Mouse (Mus musculus) kidney, adult 2 months (tissue): ENCODE measurements around the gene Cnr2. TPM values are rescaled to one million over a fixed set of nuclear protein-coding genes. Genes with fewer than 3 reads are reported as not detected.

Experiments used
- DNase-seq: peaks from one replicate; pipeline ENCODE4 v3.0.0; 2021
- H3K27ac ChIP-seq: fragments of 200-500 bp; 2 replicates; pipeline ENCODE4 v1.5.1; 2012; ENCODE audit warnings: low read depth, low read length, control low read depth, inconsistent platforms; ENCODE audit not compliant: insufficient read depth
- H3K27me3 ChIP-seq: fragments of 200-500 bp; replicated peaks from 2 replicates; pipeline ENCODE4 v1.6.1; 2012; ENCODE audit warnings: mild to moderate bottlenecking, moderate library complexity, low read length, inconsistent platforms; ENCODE audit not compliant: control insufficient read depth, insufficient read depth
- H3K36me3 ChIP-seq: fragments of 200-500 bp; 2 replicates; pipeline ENCODE4 v1.6.1; 2012; ENCODE audit warnings: mild to moderate bottlenecking, moderate library complexity, low read length, inconsistent platforms; ENCODE audit not compliant: control insufficient read depth, insufficient read depth
- H3K4me1 ChIP-seq: fragments of 200-500 bp; 2 replicates; pipeline ENCODE4 v1.6.1; 2011; ENCODE audit warnings: low read length; ENCODE audit not compliant: control insufficient read depth, insufficient read depth
- H3K4me3 ChIP-seq: fragments of 200-500 bp; 2 replicates; pipeline ENCODE4 v1.5.1; 2011; ENCODE audit warnings: mild to moderate bottlenecking, low read depth, low read length, control low read depth; ENCODE audit not compliant: insufficient read depth
- CTCF ChIP-seq: fragments of 200-500 bp; conservative IDR thresholded peaks from 2 replicates; pipeline ENCODE4 v1.5.1; 2011; ENCODE audit warnings: low read depth, mild to moderate bottlenecking, control low read depth, low read length, moderate library complexity, mixed read lengths; ENCODE audit not compliant: insufficient read depth, insufficient read length
- POLR2A ChIP-seq: fragments of 200-500 bp; IDR thresholded peaks from one replicate; pipeline ENCODE4 v1.6.1; 2011; ENCODE audit warnings: low read depth, low read length, control low read depth
- WGBS: fragments of 180-500 bp; shearing (Covaris S2); methylation state at CpG from one replicate; pipeline ENCODE4 v1.1.7; 2018; 5-methylcytosine and 5-hydroxymethylcytosine counted together
- polyA plus RNA-seq: library from polyadenylated mRNA; depleted of rRNA; stranded (reverse); fragments of >200 nt; gene quantifications from 2 replicates; pipeline ENCODE4 v1.2.3, GENCODE M21; 2012

The Cnr2 gene
- polyA plus RNA-seq, 1 experiment, result 4.1 TPM

GRCm38 (mm10) chr4:135892884-135893283 lies 2.3 kb upstream of the Cnr2 start:
- H3K4me1 ChIP-seq, result no peaks in the 10 kb centered on the region
- H3K27me3 ChIP-seq, result no peaks in the 10 kb centered on the region
- no peak overlapping the region for H3K4me3 ChIP-seq
- no peaks in the 10 kb centered on the region for H3K36me3 ChIP-seq
- 75% methylated on average over 4 of the region's 4 CpGs for WGBS
- no peak for DNase-seq
- TF ChIP-seq CTCF (no peak), POLR2A (no peak)
- no peak overlapping the region for H3K27ac ChIP-seq

- WGBS, result 81% methylated on average over 6 of the region's 6 CpGs
- H3K4me3 ChIP-seq, result no peak overlapping the region
These were observed 963 bp downstream of the Cnr2 start for GRCm38 (mm10) chr4:135896157-135896556.

GRCm38 (mm10) chr4:135898380-135899049 lies 3.3 kb downstream of the Cnr2 start:
- H3K36me3 ChIP-seq, result no peaks in the 10 kb centered on the region
- no peak overlapping the region for H3K27ac ChIP-seq
- no peaks in the 10 kb centered on the region for H3K4me1 ChIP-seq
- H3K4me3 ChIP-seq, result no peak overlapping the region
- peak; percentile 43 for DNase-seq
- 69% methylated on average over 9 of the region's 9 CpGs for WGBS
- no peaks in the 10 kb centered on the region for H3K27me3 ChIP-seq
- TF ChIP-seq POLR2A (no peak), CTCF (no peak)

More at GRCm38 (mm10) chr4:135896157-135896556, 963 bp downstream of the Cnr2 start:
- Histone ChIP-seq H3K4me1 (no peaks in the 10 kb centered on the region), H3K36me3 (no peaks in the 10 kb centered on the region), H3K27me3 (no peaks in the 10 kb centered on the region), H3K27ac (no peak overlapping the region)
- no peak for DNase-seq
- TF ChIP-seq POLR2A, result no peak
- no peak for TF ChIP-seq CTCF

GRCm38 (mm10) chr4:135899050-135899448 lies 3.9 kb downstream of the Cnr2 start:
- Histone ChIP-seq H3K4me1 (no peaks in the 10 kb centered on the region), H3K27me3 (no peaks in the 10 kb centered on the region), H3K27ac (no peak overlapping the region), H3K4me3 (no peak overlapping the region), H3K36me3 (no peaks in the 10 kb centered on the region)
- DNase-seq, result no peak
- WGBS, result 85% methylated on average over 7 of the region's 7 CpGs
- TF ChIP-seq POLR2A, result no peak
- no peak for TF ChIP-seq CTCF

- H3K4me3 ChIP-seq, result no peak overlapping the region
- no peaks in the 10 kb centered on the region for H3K4me1 ChIP-seq
- H3K27ac ChIP-seq, result no peak overlapping the region
- H3K27me3 ChIP-seq, result no peaks in the 10 kb centered on the region
- no peaks in the 10 kb centered on the region for H3K36me3 ChIP-seq
- no peak for TF ChIP-seq CTCF
- no peak for TF ChIP-seq POLR2A
- DNase-seq, result no peak
- WGBS, result 85% methylated on average over 5 of the region's 5 CpGs
These were observed 4.8 kb downstream of the Cnr2 start for GRCm38 (mm10) chr4:135900008-135900407.

GRCm38 (mm10) chr4:135902606-135903242 lies 7.5 kb downstream of the Cnr2 start:
- Histone ChIP-seq H3K4me1 (no peaks in the 10 kb centered on the region), H3K27me3 (no peaks in the 10 kb centered on the region), H3K4me3 (no peak overlapping the region), H3K27ac (no peak overlapping the region), H3K36me3 (no peaks in the 10 kb centered on the region)
- DNase-seq, result no peak
- 87% methylated on average over 4 of the region's 4 CpGs for WGBS
- TF ChIP-seq POLR2A (no peak), CTCF (no peak)

GRCm38 (mm10) chr4:135904810-135905209 lies 9.6 kb downstream of the Cnr2 start:
- H3K4me1 ChIP-seq, result no peaks in the 10 kb centered on the region
- no peak overlapping the region for H3K27ac ChIP-seq
- no peak for DNase-seq
- no peak for TF ChIP-seq CTCF
- no peak for TF ChIP-seq POLR2A
- WGBS, result 39% methylated on average over 1 of the region's 1 CpGs
- H3K36me3 ChIP-seq, result no peaks in the 10 kb centered on the region
- no peak overlapping the region for H3K4me3 ChIP-seq
- H3K27me3 ChIP-seq, result no peaks in the 10 kb centered on the region
